Mouse (Mus musculus) adrenal gland, adult (tissue): ENCODE results near the gene Cdc16.
"Not testable (repeated sequence)": the region's sequence is repeated elsewhere in the genome, so short reads cannot be mapped to it uniquely, and the experiment has no call there.

ENCODE experiments used
- DNase-seq, 2 experiments: peaks; one replicate each; pipeline ENCODE4 v3.0.0; 2022 to 2023; ENCODE audit warnings: low spot score in 1 of 2; ENCODE audit not compliant: inconsistent age in 2 of 2

Cdc16 gene

DNA sequence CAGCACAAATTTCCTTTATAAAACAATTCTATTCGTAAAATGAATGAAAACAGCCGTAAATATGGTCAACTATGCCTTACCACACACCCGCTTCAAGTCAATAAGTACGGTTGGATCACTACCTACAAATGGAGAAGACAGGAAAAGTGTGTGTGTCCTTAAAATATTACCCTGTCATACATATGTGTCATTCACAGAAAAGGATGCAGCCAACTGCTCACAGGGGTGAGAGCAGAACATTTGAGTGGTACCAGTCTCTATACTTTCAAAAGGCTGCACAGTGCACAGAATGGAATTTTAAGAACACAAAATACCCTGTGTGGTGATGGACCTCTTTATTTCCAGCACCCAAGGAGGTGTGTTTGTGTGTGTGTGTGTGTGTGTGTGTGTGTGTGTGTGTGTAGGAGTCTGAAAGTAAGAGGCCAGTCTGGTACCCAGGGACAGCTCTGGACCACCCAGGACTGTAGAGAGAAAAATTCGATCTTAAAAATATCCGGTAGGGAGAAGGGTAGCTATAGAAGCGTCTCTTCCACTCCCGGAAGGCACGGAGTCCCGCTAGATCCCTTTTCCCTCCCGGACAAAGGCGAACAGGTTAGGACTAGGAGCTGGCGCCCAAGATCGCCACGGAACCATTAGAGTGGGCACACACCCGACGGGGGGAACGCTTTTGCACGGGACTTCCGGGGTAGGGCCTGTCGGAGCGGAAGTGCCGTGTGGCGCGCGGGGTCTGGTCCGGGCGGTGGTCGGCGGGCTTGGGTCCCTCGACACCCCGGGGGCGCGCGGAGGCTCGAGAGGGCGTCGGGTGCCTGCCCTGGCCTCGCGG is at the start of gene Cdc16:
Cdc16 (plus strand) TSS at position 695 of the 823 bp plus-strand sequence.
- DNase-seq: peak; percentile 90 to 97

- no peak for DNase-seq
Measured at GRCm38 (mm10) chr8:13708514-13708913, 49.0 kb upstream of the Cdc16 start.

GRCm38 (mm10) chr8:13718980-13719379 is 38.5 kb upstream of the Cdc16 start:
- DNase-seq: no peak

DNA sequence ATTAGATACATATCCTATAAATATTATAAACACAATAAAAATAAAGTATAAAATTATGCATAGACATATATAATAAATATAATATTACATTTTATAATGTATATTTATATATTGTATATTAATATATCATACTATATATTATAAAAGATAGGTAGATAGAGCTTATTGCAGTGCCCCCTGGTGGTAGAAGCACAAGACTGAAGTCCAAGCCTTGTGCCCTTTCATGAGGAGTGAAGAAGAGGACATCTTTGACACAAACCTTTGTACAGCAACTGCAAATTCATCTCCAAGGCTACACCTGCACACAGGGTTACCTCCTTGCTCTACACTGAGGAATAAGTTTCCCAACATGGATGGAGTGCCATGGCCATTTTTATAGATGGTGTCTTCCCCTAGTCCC is 31.8 kb upstream of the Cdc16 start:
- DNase-seq: peak; percentile 23 to 75

DNA sequence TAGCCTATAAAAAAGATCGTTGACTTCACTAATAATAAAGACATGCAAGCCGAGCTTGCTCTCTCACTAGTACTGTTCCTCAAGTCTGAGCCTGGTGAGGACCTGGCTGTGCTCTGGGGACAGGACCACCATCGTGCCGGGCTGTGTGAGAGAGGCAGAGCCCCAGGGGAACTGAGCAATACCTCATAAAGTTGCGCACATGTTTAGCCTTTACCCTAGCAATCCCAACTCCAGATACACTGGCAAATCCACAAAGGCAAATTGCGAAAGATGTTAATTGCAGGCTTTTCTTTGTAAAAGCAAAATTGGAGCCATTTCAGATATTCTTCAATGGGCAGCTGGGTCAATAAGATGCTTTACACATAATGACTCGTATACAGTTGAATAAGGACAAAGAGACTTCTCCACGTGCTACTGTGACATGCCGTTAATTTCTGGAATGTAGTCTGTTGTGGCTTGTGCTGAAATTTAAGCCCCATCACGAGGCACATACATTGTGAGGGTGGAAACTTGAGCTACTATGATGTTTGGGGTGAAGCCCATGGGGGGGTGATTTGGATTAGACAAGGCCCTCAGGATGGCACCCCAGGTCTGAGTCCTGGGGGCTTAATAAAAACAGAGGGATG is 29.9 kb upstream of the Cdc16 start:
- DNase-seq: peak in 1 of 2 experiments; percentile 50

DNA sequence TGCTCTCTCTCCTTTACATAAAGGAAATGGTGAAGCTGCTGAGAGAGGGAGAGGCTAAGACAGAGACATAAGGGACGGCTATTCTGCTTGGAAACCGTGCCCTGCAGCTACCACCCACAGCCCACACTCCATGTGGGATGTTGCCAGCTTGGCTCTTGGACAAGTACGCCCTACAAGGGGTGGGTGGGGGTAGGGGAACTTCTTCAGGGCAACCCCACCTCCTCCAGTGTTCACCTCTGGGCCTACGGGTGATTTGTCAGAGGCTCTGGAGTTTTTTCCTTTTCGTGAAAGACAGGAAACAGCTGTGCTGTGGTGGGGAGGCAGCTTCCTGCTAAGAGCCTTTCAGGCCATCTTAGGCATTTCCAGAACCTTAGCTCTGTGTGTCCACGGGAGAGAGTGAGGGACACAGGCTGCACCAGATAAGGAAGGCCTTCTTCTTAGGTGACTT is 17.1 kb upstream of the Cdc16 start:
- peak in 1 of 2 experiments; percentile 59 for DNase-seq

- no peak for DNase-seq
Measured at GRCm38 (mm10) chr8:13740817-13741613, 16.5 kb upstream of the Cdc16 start.

DNA sequence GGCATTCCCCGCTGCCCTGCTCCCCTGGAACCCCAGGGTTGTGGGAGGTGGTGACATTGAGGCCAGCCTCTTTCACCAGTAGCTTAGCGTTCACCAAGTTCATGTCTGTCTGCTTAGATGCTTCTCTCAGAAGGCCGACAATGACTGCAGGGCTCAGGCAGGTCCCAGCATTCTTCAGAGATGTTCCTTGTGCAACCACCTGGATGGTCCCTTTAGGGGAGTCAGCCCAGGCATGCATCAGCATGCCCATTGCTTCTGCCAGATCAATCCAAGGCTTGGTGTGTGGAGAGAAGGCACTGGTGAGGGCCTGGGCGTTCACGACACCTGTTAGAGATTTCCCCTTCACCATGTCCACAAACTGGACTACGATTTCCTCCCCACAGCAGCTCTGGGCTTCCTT is 11.3 kb upstream of the Cdc16 start:
- DNase-seq: not testable (repeated sequence)

DNA sequence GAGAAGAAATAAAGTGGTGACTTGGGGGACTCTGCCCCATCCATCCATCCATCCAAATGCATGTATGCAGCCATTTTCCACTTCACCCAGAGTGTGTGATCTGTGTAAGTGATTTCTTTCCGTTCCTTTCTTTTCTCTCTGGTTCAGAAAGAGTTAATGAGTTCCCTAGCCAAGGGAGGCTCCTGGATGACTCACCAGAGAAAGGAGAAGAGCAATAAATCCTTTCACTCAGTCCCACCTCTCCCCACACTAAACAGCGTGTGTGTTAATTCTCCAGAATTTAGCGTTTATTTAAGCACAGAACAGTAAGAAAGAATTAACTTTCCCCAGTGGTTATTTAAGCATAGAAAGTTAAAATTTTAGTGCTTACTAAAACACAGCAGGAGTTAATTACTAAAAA is 9.8 kb upstream of the Cdc16 start:
- peak in 1 of 2 experiments; percentile 46 for DNase-seq

DNA sequence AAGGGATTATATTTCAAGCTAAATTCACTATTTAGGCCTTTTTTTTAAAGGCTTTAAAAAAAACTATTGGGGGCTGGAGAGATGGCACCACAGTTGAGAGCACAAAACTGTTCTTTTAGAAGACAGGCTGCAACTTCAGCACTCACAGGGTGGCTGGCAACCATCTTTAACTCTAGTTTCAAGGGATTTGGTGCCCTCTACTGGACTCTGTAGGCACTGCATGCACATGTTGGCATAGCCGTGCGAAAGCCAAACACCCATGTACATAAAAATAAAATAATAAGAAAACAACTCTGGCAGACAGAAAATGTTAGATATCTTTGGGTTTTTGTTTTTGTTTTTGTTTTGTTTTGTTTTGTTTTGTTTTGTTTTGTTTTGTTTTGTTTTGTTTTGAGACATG is 3.8 kb upstream of the Cdc16 start:
- DNase-seq: peak; percentile 70 to 93

GRCm38 (mm10) chr8:13756480-13756879 is 996 bp upstream of the Cdc16 start:
- no peak for DNase-seq

DNA sequence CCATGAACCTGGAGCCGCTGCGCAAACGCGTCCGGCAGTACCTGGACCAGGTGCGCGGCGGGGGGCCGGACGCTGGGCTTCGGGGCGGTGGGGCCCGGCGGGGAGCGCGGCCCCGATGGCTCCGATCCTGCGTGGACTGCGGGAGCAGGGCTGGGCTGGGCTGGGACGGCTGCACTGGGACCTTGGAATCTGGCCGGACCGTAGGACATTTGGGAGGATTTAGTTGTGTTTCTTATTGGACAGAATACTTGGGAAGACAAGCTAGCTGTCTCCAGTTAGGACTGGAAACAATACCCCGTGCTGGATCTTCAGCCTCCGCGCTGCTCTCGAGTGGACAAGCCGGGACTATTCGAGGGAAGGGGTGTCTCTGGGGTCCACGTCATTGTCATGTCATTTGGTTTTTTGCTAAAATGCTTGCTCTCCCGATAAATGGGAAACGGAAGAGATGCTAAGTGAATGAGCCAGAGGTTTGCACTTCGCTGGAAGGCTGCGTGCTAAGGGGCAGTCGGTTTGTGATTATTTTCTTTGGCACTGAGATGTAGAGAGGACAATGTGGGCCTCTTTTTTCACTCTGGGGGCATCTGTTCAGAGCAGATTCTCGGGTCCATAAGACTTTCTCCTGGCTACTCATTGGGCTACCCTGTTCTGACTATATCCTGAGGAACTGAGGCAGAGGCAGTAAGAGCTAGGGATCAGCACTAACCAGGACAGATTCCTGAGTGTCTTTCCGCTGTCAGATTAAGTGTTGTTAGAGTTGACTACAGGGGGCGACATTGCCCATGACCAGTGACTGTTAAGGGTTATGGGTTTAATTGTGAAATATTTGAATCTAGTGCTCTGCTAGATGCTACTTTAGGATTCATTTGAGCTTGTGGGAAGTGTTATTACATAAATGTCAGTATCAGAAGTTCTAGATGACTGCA is 590 bp downstream of the Cdc16 start:
- DNase-seq: peak; percentile 31 to 69

DNA sequence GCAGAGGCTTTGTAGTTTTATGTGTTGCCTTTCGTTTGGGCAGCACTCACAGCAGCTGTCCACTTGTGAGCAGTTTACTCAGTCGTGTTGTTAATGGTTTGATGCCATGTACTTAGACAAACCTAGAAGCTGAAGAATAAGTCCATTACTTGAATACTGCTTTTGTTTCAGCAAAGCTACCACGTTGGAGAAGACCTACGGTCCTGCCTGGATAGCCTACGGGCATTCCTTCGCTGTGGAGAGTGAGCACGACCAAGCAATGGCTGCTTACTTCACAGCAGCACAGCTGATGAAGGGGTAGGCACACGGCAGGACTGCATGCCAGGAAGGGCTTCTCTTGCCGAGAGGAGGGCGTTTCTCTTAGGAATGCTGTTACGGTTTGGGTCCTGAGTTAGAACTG is 11.7 kb downstream of the Cdc16 start:
- no peak for DNase-seq

DNA sequence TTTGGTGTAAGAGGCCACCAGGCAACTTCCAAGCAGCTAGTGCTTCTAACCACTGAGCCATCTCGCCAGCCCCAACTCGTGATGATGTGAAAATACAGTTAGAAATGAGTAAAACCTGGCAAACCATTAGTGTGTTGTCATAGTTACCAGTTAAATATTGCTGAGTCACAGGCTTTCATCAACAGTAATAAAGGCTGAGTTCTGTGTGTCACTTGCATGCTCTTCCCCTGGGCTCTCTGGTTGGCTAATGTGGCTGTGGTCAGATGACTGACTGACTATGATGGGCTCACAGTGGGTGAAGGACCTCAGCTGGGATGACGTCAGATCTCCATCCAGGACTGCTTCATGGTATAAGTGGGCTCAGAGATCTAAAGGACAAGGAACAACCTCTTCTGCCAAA is 23.1 kb downstream of the Cdc16 start:
- peak in 1 of 2 experiments; percentile 58 for DNase-seq

GRCm38 (mm10) chr8:13785250-13785763 is 27.8 kb downstream of the Cdc16 start, which contains the start of gene Upf3a:
Upf3a (plus strand) TSS chr8:13785615.
- DNase-seq: peak; percentile 93 to 97

GRCm38 (mm10) chr8:13785764-13786299 is 28.4 kb downstream of the Cdc16 start:
- peak; percentile 95 to 98 for DNase-seq

GRCm38 (mm10) chr8:13789606-13790005 is 32.1 kb downstream of the Cdc16 start:
- no peak for DNase-seq

- no peak for DNase-seq
Measured at GRCm38 (mm10) chr8:13793097-13793745, 35.7 kb downstream of the Cdc16 start.

GRCm38 (mm10) chr8:13793746-13794101 is 36.2 kb downstream of the Cdc16 start:
- DNase-seq: no peak
